Mouse (Mus musculus) cerebellum, adult 2 months (tissue): ENCODE data around the gene Nptn.

Source experiments
- CTCF ChIP-seq: fragments of 200-500 bp; IDR thresholded peaks from 2 replicates; pipeline ENCODE4 v1.5.1; 2011; ENCODE audit warnings: low read depth, mild to moderate bottlenecking, control low read depth, low read length, moderate library complexity, borderline replicate concordance; ENCODE audit not compliant: insufficient read depth
- POLR2A ChIP-seq: fragments of 200-500 bp; IDR thresholded peaks from 2 replicates; pipeline ENCODE4 v1.6.1; 2011; ENCODE audit warnings: low read length, control low read depth, borderline replicate concordance; ENCODE audit not compliant: insufficient read depth

- no peak for TF ChIP-seq CTCF
- TF ChIP-seq POLR2A = no peak
Measured at GRCm38 (mm10) chr9:58630441-58630840, 48.4 kb downstream of the Nptn start.
